Mouse (Mus musculus): ENCODE measurements around the gene Snip1.

GRCm38 (mm10) chr4:125119721-125120120, 53.2 kb downstream of the Snip1 start:
- no peak for TF ChIP-seq CTCF (IDR thresholded peaks at IDR 0.05; ENCODE audit: control insufficient read depth, insufficient read depth, insufficient replicate concordance, low read depth, low read length)
- no peak for TF ChIP-seq POLR2A (IDR thresholded peaks at IDR 0.05; ENCODE audit: control insufficient read depth, low read depth, low read length)
